Mouse (Mus musculus) liver, postnatal 0 days (tissue): ENCODE data around the gene Rab21. TPM values are rescaled to one million over a fixed set of nuclear protein-coding genes. Genes with fewer than 3 reads are reported as not detected.

ENCODE experiments used
- ATAC-seq: fragments of 200-750 bp; cut with Nextera tagmentation; 2 replicates; pipeline ENCODE4 v1.8.0; 2017; ENCODE audit warnings: mild to moderate bottlenecking, moderate library complexity
- DNase-seq: peaks from one replicate; pipeline ENCODE4 v3.0.0-alpha.2; 2016
- H3K27ac ChIP-seq: fragments of 300-500 bp; sonication (generic); 2 replicates; pipeline ENCODE4 v1.5.1; 2014; ENCODE audit warnings: antibody characterized with exemption, moderate library complexity, mild to moderate bottlenecking, low read depth
- H3K27me3 ChIP-seq: fragments of 300-500 bp; sonication (generic); 2 replicates; pipeline ENCODE4 v1.6.1; 2014; ENCODE audit warnings: low read length, control low read depth, mixed read lengths; ENCODE audit not compliant: insufficient read depth
- H3K36me3 ChIP-seq: fragments of 300-500 bp; sonication (generic); replicated peaks from 2 replicates; pipeline ENCODE4 v1.6.1; 2014; ENCODE audit warnings: mild to moderate bottlenecking, control low read depth, low read length, moderate library complexity, mixed read lengths; ENCODE audit not compliant: insufficient read depth
- H3K4me1 ChIP-seq: fragments of 300-500 bp; sonication (generic); 2 replicates; pipeline ENCODE4 v1.6.1; 2014; ENCODE audit warnings: antibody characterized with exemption, mild to moderate bottlenecking, control low read depth; ENCODE audit not compliant: insufficient read depth
- H3K4me2 ChIP-seq: fragments of 300-500 bp; sonication (generic); 2 replicates; pipeline ENCODE4 v1.6.1; 2014; ENCODE audit warnings: low read depth, mild to moderate bottlenecking, low read length, moderate library complexity, mixed read lengths
- H3K4me3 ChIP-seq: fragments of 300-500 bp; sonication (generic); 2 replicates; pipeline ENCODE4 v1.5.1; 2014; ENCODE audit warnings: low read depth, low read length
- H3K9ac ChIP-seq: fragments of 300-500 bp; sonication (generic); replicated peaks from 2 replicates; pipeline ENCODE4 v1.6.1; 2014; ENCODE audit warnings: mild to moderate bottlenecking, moderate library complexity
- H3K9me3 ChIP-seq: fragments of 300-500 bp; sonication (generic); 2 replicates; pipeline ENCODE4 v1.6.1; 2016; ENCODE audit warnings: mild to moderate bottlenecking, control low read depth, low read length, mixed read lengths
- CTCF ChIP-seq: sonication (generic); IDR thresholded peaks from 2 replicates; pipeline ENCODE4 v1.5.1; 2016; ENCODE audit warnings: antibody characterized with exemption, low read depth
- EP300 ChIP-seq: IDR thresholded peaks from 2 replicates; pipeline ENCODE4 v1.6.1; 2016; ENCODE audit warnings: antibody characterized with exemption, low read depth, mild to moderate bottlenecking
- WGBS: fragments of 180-500 bp; shearing (Covaris S2); extraction: QIAGEN DNeasy Blood & Tissue Kit; methylation state at CpG from one replicate; pipeline ENCODE4 v1.1.7; 2014; ENCODE audit not compliant: insufficient replicate concordance; 5-methylcytosine and 5-hydroxymethylcytosine counted together
- polyA plus RNA-seq: library from polyadenylated mRNA; unstranded; fragments of >200 nt; fragmentation: Nextera tagmentation; extraction: Ambion mirVana; gene quantifications from 2 replicates; pipeline ENCODE4 v1.2.1, GENCODE M21; 2015

Gene Rab21
- polyA plus RNA-seq, result 5.8 and 10.0 TPM in 2 replicates

DNA sequence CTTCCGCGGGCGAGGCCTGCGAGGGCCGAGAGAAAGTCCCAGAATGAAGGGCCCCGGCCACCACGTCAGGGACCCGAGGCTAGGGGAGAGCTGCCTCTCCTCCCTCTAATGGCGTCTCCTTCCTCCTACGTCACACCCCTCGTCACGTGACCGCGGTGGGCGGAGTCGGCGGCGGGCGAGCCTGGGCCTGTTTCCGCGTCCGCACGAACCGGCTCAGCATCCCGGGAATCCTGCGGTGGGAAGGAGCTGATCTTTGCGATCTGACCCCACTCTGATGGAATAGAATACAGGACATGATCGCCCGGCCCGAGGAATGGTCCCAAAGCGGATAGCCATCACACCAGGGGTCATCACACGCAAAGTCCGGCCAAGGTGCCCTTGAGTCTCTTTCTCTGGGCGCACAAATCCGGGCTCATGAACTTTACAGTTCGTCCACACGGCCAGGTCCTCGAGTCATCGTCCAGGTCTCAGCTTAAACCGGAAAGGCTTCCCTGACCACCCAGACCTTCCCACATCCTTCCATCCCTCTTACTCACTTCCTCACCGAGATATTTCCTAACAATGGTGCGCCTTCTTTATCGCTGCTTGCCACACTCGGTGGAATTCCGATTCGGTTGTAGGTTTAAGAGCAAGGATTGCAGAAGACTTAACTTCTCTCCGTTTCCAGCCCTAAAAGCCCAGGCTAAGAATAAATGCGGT, at the start of gene Rab21:
TSS of gene Rab21 (minus strand) at position 122 of the 699 bp plus-strand sequence.
- Histone ChIP-seq H3K9ac (peak within 1 kb of the TSS; percentile 97), H3K36me3 (no peaks in the 10 kb centered on the region), H3K27ac (peak within 1 kb of the TSS; percentile 98), H3K4me3 (peak within 1 kb of the TSS; percentile 96), H3K27me3 (no peaks in the 10 kb centered on the region), H3K4me1 (peaks cover 33% of the 10 kb centered on the region), H3K9me3 (no peaks in the 10 kb centered on the region), H3K4me2 (peak within 1 kb of the TSS; percentile 85)
- peak; percentile 90 for ATAC-seq
- DNase-seq, result peak; percentile 98
- WGBS, result 2% methylated on average over 48 of the region's 48 CpGs
- TF ChIP-seq CTCF (no peak), EP300 (0 out of 2 replicates have a peak, but pooled peaks have one; percentile 30)

DNA sequence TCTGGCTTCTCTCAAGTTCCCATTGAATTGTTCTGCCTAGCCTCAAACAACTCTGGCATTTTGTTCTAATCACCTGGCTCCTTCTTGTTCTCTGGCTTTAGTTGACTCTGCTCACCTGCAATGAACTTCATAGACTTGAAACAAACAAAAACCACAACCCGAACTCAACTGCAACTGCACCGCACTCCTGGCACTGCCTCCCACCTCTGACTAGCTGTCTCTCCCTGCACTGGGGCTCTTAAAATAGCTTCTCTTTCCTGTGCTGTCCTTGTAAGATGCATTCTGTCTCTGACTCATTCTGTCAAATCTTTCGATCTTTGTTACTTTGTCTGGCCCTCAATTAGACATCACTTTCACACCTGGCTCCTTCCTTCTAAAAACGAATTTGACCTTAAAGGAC, 47.8 kb upstream of the Rab21 start:
- WGBS, result 67% methylated on average over 4 of the region's 4 CpGs
- H3K27ac ChIP-seq, result peak overlapping the region; percentile 92
- H3K27me3 ChIP-seq, result no peaks in the 10 kb centered on the region
- no peaks in the 10 kb centered on the region for H3K9me3 ChIP-seq
- H3K4me1 ChIP-seq, result peaks cover 16% of the 10 kb centered on the region
- TF ChIP-seq CTCF (no peak), EP300 (no peak)
- ATAC-seq (no peak), DNase-seq (no peak)
- H3K36me3 ChIP-seq, result no peaks in the 10 kb centered on the region; the same call in 1 of the 2 replicates
- H3K9ac ChIP-seq, result peak overlapping the region; percentile 76
- peak overlapping the region; percentile 60 for H3K4me3 ChIP-seq
- H3K4me2 ChIP-seq, result peak overlapping the region; percentile 84

DNA sequence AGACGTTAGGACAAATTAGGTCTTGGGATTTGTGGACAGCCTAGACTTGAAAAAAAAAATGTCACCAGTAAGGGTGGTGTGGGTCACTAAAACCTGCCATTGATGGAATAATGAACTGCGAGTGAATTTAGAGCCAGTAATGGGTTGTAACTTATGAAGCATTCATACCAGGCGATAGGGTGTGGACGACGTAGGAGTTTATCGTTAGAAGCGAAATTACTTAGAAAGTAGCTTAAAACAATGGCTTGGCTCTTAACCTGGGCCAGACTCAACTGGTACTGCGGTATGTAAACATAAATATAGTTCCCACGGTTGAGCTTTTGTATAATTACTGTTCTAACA, 47.2 kb upstream of the Rab21 start:
- Histone ChIP-seq H3K4me3 (peak overlapping the region; percentile 60), H3K9me3 (no peaks in the 10 kb centered on the region), H3K27me3 (no peaks in the 10 kb centered on the region), H3K27ac (peak overlapping the region; percentile 92), H3K36me3 (no peaks in the 10 kb centered on the region; the same call in 1 of the 2 replicates), H3K4me2 (peak overlapping the region; percentile 84), H3K4me1 (peaks cover 16% of the 10 kb centered on the region), H3K9ac (peak overlapping the region; percentile 76)
- WGBS, result 7% methylated on average over 9 of the region's 9 CpGs
- TF ChIP-seq CTCF (no peak), EP300 (no peak)
- DNase-seq (no peak), ATAC-seq (peak; percentile 28)

DNA sequence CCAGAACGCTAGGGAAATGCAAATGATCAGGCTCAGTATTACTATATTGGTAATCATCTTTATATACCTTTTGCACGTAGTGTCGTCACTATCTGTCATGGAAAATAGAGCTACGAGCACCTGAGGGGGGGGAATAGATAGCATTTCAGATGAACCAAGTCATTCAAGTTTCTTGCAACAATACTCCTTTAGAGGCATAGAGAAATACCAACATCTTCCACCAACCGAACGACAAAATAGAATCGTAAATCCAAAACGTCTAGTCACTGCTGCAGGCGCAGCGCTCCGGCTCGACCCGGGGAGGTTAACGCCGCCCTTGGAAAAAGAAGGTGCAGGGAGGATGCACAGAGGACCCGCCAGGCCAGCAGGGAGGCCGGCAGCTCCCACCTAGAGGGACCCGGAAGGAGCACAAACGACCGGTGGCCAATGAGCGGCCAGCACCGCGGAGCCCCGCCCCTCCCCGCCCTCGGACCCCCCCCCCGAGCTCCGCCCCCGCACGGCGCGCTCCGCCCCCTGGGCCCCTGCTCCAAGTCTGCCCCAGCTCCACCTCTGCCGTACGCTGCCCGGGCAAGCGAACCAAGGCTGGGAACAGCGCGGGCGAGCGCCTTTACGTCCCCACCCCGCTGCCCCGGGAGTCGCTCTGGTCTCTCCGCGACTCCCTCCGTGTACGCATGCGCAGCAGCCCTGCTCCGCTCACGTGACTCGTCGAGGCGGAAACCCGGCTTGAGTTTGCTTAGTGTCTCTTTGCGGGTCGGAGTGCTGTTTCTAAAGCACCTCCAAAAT, 46.6 kb upstream of the Rab21 start, which contains the start of gene Tmem19:
TSS of gene Tmem19 (minus strand) at position 662 of the 783 bp plus-strand sequence.
- no peaks in the 10 kb centered on the region for H3K9me3 ChIP-seq
- under 1% methylated on average over 58 of the region's 58 CpGs for WGBS
- ATAC-seq, result peak; percentile 99

DNA sequence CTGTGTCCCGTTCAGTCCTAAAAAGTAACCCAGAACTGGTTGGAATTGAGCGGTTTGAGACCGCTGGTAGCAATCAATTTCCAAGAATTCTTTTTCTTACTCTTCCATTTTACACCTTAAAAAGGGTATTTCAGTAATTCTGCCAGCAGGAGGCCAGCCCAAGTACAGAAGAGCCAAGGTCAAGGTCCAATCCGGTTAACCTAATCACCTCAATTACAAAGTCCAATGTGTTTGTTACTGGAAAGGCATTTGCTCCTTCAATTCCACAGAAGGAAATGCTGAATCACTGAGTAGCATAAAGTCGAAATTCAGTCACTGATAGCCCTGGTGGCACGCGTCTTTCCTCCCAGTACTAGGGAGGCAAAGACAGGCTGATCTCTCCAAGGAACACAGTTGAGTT, 43.7 kb upstream of the Rab21 start:
- Histone ChIP-seq H3K4me3 (no peak overlapping the region), H3K36me3 (no peaks in the 10 kb centered on the region; the same call in none of the 2 replicates), H3K27ac (no peak overlapping the region), H3K9me3 (no peaks in the 10 kb centered on the region), H3K4me1 (peaks cover 16% of the 10 kb centered on the region), H3K4me2 (no peak overlapping the region), H3K27me3 (no peaks in the 10 kb centered on the region), H3K9ac (no peak overlapping the region)
- ATAC-seq (no peak), DNase-seq (no peak)
- WGBS, result 80% methylated on average over 7 of the region's 7 CpGs
- TF ChIP-seq CTCF (no peak; the same call in 1 of the 2 replicates), EP300 (no peak)

More for the DNA sequence above, 46.6 kb upstream of the Rab21 start, which contains the start of gene Tmem19:
- peaks cover 16% of the 10 kb centered on the region for H3K4me1 ChIP-seq
- peak within 1 kb of the TSS; percentile 92 for H3K27ac ChIP-seq
- peak; percentile 98 for DNase-seq
- no peaks in the 10 kb centered on the region for H3K27me3 ChIP-seq
- 0 out of 2 replicates have a peak, but pooled peaks have one; percentile 7 for TF ChIP-seq CTCF
- no peak for TF ChIP-seq EP300
- H3K9ac ChIP-seq, result peak within 1 kb of the TSS; percentile 76
- H3K4me3 ChIP-seq, result peak within 1 kb of the TSS; percentile 60
- peak within 1 kb of the TSS; percentile 84 for H3K4me2 ChIP-seq
- H3K36me3 ChIP-seq, result no peaks in the 10 kb centered on the region; the same call in none of the 2 replicates

DNA sequence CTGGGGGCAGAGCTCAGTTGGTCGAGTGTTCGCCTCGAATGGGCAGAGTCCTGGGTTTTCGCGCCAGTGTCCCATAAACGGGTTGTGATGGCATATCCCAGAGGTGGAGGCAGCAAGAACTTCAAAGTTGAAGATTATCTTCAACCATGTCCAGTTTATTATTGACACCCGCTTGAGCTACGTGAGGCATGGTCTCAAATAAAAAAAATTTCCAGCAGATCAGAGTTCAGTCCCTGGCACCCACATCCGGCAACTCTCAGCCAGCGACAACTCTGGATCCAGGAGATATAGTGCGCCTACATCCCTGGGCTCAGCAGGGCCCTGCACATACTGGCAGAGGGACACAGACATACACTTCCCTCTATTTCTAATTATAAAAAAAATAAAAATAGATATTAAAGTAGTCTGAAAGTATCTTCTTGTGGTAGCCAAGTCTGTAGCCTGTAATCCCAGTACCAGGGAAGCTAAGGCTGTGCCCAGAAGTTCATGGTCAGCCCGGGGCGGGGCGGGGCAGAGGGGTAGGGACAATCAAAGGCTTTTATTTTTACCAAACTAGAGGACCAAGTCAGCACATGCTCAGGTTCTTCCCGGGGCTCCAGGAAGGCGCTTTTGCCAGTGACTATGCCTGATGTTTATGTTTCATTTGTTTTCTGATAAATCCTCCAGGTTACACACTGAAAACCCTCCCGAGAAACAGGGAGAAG, 43.0 kb upstream of the Rab21 start:
- H3K27me3 ChIP-seq, result no peaks in the 10 kb centered on the region
- H3K9ac ChIP-seq, result no peak overlapping the region
- DNase-seq, result no peak
- H3K36me3 ChIP-seq, result no peaks in the 10 kb centered on the region; the same call in none of the 2 replicates
- H3K4me2 ChIP-seq, result no peak overlapping the region
- no peaks in the 10 kb centered on the region for H3K9me3 ChIP-seq
- no peak overlapping the region for H3K4me3 ChIP-seq
- ATAC-seq, result no peak
- no peak for TF ChIP-seq CTCF
- TF ChIP-seq EP300, result no peak
- 88% methylated on average over 17 of the region's 17 CpGs for WGBS
- no peak overlapping the region for H3K27ac ChIP-seq
- peaks cover 15% of the 10 kb centered on the region for H3K4me1 ChIP-seq
